In the genomic region with DNA sequence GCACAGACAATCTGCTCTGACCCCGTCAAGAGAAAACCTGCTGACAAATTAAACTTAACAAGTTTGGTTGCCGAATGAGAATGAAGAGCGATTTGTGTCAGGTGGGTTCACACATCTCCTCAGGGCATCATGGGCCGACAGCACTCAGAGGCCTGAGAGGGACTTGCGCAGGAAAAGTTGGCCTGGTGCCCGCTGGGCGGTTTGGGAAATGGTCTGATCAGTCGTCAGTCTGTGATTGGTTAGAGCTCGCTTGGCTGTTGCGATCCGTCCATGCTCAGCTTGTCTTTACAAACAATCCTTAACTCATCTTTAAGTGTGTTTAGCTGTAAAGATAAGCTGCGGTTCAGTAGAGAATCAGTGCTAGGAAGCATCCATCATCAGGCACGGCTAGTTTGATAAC, we compare ENCODE assay signal across 14 mouse cellular contexts. TPM values are rescaled to one million over a fixed set of nuclear protein-coding genes. Genes with fewer than 3 reads are reported as not detected.
DNase-seq lines count a peak whose midpoint lies in the region; ATAC-seq lines count a peak whose summit lies in the region.
"Had no signal": no experiment of that assay in that cellular context is flagged by ENCODE, and none has a peak within 500 bp of the region (broad histone marks: within the 10 kb centered on the region; RNA-seq: fewer than 3 reads in every experiment).

No protein-coding gene starts in this region.

- DNase-seq in heart, adult 11 months, result peak; percentile 74
- no peak for DNase-seq in heart, adult 9 months (ENCODE audit: low spot score in 2 of 2)
- peak; percentile 32 for DNase-seq in right cerebral cortex, postnatal 4 days
- no peak for DNase-seq in right cerebral cortex, postnatal 14 days
- peak; percentile 61 for DNase-seq in yolk sac, embryonic 10.5 days (ENCODE audit: low spot score)
- DNase-seq in spleen, postnatal 4 days (ENCODE audit: low spot score in 2 of 2), result no peak
- no peak for DNase-seq in thymus, postnatal 10 days (ENCODE audit: low spot score in 2 of 2)
- DNase-seq: adrenal gland, adult 8-10 months; cerebellum, adult 11 months had no signal

- no peak overlapping the region for H3K4me2 ChIP-seq in limb, embryonic 15.5 days
- H3K4me2 ChIP-seq: hindbrain, embryonic 12.5 days had no signal

- H3K36me3 ChIP-seq in limb, embryonic 15.5 days, result no peaks in the 10 kb centered on the region
- H3K36me3 ChIP-seq: hindbrain, embryonic 12.5 days had no signal

- H3K4me1 ChIP-seq in limb, embryonic 15.5 days, result no peaks in the 10 kb centered on the region
- H3K4me1 ChIP-seq: hindbrain, embryonic 12.5 days had no signal

- no peaks in the 10 kb centered on the region for H3K27me3 ChIP-seq in limb, embryonic 15.5 days
- H3K27me3 ChIP-seq: hindbrain, embryonic 12.5 days had no signal

- no peak overlapping the region for H3K4me3 ChIP-seq in limb, embryonic 15.5 days
- H3K4me3 ChIP-seq: hindbrain, embryonic 12.5 days had no signal

- ATAC-seq in limb, embryonic 15.5 days (ENCODE audit: insufficient number of reproducible peaks, low FRiP score, low TSS enrichment, low read depth), result 0 out of 2 replicates have a peak, but pooled peaks have one; percentile 40

- no peak overlapping the region for H3K9ac ChIP-seq in limb, embryonic 15.5 days
- H3K9ac ChIP-seq: hindbrain, embryonic 12.5 days had no signal

- 66% methylated on average over 13 of the region's 13 CpGs for WGBS in limb, embryonic 15.5 days

- no peaks in the 10 kb centered on the region for H3K9me3 ChIP-seq in limb, embryonic 15.5 days
- H3K9me3 ChIP-seq: hindbrain, embryonic 12.5 days had no signal

- H3K27ac ChIP-seq in limb, embryonic 15.5 days, result 0 out of 2 replicates have a peak overlapping the region, but pooled peaks have one; percentile 6
- H3K27ac ChIP-seq: hindbrain, embryonic 12.5 days had no signal

RNA-seq across cellular contexts. Expression of gene Helt, which starts 47.8 kb away (rescaled TPM):
- polyA plus RNA-seq in limb, embryonic 15.5 days (2015; fragmentation: Nextera tagmentation; extraction: Ambion mirVana), result not detected in 2 replicates
- polyA plus RNA-seq: C2C12; kidney, embryonic 16.5 days; liver, embryonic 16.5 days had no signal

Comparison
In these comparisons a context has a peak if more than half of its experiments do, and no peak if none do; other contexts are left out.
1. DNase-seq: peak in heart, adult 11 months (single experiment), right cerebral cortex, postnatal 4 days (single experiment) and yolk sac, embryonic 10.5 days (single experiment); none in heart, adult 9 months (0 of 2), right cerebral cortex, postnatal 14 days (single experiment), spleen, postnatal 4 days (0 of 2) and thymus, postnatal 10 days (0 of 2).